Mouse (Mus musculus) CD4-positive, CD25-positive, alpha-beta regulatory T cell, adult 2 months (primary cell): ENCODE data around the gene Taar3.

Source experiments
- DNase-seq: peaks from one replicate; pipeline ENCODE4 v3.0.0-alpha.2; 2012; ENCODE audit warnings: low read depth, low spot score

The Taar3 gene

DNA sequence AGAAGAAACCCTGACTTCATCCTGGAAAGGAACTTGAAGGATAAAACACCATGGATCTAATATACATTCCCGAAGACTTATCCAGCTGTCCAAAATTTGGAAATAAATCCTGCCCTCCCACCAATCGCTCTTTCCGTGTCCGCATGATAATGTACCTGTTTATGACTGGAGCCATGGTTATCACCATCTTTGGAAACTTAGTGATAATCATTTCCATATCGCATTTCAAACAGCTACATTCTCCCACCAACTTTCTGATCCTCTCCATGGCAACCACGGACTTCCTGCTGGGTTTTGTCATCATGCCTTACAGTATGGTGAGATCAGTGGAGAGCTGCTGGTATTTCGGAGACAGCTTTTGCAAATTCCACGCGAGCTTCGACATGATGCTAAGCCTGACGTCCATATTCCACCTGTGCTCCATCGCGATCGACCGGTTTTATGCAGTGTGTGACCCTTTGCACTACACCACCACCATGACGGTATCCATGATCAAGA is at the start of gene Taar3:
TSS of gene Taar3 (plus strand) at position 51 of the 498 bp plus-strand sequence.
- DNase-seq, result no peak

DNA sequence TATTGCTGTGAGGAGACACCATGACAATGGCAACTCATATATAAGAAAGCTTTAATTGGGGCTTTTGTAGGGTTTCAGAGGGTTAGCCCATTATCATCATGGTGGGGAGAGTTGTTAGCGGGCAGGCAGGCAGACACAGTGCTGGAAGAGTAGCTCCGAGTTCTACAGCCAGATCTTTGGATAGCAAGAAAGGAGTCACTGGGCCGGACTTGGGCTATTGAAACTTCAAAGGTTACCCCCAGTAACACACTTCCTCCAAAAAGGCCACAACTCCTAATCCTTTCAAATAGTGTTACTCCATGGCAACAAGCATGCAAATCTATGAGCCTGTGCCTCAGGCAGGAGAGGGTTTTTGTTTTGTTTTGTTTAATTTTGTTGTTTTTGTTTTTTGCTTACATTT is 48.2 kb upstream of the Taar3 start:
- no peak for DNase-seq

DNA sequence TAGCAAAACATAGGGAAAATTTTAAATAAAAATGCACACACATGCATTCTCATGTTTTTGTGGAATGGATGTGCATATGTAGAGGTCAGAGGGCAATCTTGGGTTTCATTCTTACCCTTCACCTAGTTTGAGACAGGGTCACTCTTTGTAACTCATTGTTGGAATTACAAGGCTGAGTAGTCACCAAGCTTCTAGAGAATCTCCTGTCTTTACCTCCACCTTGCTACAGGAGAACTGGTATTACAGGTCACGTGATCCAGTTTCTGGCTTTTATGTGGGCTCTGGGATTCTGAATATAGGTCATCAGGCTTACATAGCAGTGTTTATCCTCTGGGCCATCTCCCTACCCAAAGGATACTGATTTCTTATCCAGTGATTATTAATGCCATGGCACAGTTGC is 43.7 kb upstream of the Taar3 start:
- no peak for DNase-seq

DNA sequence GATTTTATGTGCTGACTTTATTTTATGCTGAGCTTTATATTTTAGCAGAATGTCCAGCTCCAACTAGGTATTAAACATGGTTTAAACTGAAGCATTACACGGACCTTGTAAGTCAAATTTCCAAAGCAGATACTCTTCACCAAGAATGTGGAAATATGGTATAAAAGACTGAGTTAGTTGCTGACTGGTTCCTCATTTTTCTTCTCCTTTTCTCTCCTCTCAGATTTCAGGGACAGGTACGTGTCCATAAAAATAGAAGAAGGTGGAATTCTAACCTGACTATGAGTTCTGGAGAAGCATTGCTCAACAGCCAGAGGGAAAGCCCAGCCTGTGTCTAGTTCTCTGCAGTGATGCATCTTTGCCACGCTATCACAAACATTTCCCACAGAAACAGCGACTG is 29.3 kb upstream of the Taar3 start, which contains the start of gene Taar1:
TSS of gene Taar1 (plus strand) at position 301 of the 400 bp plus-strand sequence.
- DNase-seq, result no peak

DNA sequence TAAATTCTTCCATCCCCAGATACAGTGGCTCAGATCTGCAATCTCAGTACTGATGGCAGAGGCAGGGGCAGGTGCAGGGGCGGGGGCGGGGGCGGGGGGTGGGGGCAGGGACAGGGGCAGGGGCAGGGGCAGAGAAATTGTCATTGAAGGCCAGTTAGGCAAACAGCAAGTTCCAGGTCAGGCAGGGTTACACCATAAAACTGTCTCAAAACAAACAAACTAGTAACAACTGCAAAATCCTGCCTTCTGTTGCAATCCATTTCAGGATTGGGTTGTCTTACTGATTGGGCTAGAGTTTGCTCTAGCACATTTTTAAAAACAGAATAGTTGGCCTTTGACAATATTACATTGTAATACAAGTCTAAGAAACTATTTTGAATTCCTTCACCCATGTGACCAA is 26.9 kb upstream of the Taar3 start:
- no peak for DNase-seq

DNA sequence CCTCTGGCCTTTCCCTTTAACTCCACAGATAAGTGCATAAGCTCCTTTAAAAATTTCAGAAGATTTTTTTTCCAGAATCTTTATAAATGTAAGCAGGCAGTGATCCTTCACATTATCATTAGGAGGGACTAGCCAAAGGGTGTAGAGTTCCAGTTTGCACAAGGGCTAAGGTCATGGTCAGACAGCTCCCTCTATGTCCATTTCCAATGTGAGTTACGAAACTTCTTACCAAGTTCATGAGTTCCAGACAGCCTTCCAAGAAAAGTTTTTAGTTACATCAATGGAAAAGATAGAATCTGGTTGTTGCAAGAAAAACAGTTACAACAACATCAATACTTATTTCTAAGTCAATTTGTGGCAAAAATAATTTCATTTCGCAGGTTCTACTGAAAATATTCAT is 25.4 kb upstream of the Taar3 start:
- DNase-seq, result no peak

DNA sequence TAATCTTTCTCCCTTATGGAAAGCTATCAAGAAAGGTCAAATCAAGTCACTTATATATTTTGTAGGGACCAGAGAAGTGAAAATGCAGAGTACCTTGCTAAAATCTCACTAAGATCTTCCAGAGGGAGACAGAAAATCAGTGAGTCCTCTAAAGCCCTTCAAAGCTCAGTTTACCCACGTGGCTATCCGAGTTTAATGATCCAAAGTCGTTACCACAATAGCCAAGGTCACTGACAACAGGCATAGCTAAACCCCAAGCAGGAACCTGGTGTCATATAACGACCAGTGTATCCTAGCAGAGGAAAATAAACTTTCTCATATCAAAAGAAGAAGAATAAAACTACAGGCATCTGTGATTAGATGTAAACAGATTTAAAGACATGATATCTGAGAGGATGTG is 11.7 kb upstream of the Taar3 start:
- no peak for DNase-seq

DNA sequence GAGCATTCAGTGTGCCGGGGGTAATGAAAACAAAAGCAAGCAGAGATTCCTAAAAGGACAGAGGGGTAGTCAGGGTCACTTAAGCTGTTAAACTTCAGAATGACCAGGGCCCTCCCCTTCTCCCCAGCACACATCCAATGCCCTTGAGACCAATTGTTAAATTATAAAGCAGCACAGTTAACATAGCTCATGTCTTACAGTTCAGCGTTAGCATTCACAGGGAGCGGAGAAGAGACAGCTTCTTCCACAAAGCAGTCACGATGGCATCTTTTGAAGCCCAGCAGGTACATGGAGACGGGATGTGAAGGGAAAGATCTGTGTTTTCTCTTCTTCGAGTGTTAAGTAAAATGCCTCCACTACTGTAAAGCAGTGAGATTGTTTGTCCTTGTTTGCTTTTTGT is 11.0 kb upstream of the Taar3 start, which contains the start of gene Taar2:
TSS of gene Taar2 (plus strand) at position 261 of the 400 bp plus-strand sequence.
- no peak for DNase-seq

DNA sequence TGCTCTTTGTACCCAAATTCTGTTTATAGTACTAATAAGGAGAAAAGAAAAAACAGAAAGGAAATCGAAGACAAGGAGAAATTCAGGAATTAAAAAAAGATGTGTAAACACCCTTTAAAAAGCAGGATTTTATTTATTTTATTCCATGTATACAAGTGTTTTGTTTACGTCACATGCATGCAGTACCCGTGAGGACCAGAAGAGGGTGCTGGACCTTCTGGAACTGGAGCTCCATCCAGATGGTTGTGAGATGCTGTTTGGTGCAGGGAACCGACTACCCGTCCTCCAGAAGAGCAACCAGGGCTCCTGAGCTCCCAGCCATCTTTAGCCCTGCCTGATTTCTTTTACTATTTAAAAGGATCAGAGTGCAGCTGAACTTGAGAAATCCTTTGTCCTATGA is 6.9 kb upstream of the Taar3 start:
- DNase-seq, result peak; percentile 16

DNA sequence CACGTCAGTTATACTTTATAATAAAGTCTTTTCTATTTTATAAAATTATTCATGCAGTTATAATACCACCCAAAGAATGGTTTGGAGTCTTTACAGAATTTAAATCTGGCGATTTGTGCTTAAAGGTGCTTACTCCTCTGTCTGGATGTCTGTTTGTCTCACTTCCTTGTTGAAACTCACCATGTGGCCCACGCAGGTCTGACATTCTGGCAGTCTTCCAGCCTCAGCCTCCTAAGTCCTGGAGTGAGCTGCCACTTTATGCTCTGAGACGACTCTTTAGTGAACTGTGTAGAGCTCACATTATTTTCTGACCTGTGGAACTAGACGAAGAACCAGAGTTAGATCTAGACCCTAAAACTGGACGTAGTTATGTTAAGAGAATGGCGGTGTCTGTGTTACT is 1.3 kb upstream of the Taar3 start:
- DNase-seq, result no peak

DNA sequence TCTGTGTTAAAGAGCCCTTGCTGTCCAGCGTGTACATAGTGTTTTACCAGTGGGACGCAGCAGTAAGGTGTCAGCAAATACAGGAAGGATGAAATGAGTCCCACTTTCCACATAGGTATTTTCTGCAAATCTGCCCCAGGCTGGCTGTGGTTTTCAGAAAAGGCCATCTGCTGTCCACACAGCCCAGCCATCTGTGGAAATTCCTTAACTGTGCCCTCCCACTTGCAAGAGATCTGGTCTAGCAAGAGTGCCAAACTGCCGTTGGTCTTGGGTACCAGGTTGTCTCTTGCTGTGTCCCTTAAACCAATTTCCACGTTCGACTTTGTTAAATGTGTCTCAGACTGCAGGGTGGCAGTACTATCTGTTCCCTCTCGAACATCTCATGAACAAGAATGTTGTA is 2.4 kb downstream of the Taar3 start:
- no peak for DNase-seq

DNA sequence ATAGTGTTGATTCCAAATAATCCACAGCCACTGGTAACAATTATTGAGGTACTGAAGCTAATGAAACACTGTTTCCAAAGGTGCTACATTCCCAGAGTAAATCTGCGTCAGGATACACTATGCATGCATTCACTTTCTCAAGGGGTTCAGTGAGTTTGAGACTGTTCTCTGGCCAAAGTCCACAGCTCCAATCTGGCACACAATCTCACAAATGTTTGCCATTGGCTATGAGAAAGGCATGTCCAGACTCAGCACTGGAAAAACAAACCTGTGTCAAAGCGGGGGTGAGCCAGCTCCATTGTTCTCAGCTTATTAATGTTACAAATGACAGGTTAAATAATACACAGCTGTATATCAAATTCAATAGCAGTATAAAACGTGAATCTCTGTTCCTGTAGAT is 9.7 kb downstream of the Taar3 start:
- DNase-seq, result no peak

DNA sequence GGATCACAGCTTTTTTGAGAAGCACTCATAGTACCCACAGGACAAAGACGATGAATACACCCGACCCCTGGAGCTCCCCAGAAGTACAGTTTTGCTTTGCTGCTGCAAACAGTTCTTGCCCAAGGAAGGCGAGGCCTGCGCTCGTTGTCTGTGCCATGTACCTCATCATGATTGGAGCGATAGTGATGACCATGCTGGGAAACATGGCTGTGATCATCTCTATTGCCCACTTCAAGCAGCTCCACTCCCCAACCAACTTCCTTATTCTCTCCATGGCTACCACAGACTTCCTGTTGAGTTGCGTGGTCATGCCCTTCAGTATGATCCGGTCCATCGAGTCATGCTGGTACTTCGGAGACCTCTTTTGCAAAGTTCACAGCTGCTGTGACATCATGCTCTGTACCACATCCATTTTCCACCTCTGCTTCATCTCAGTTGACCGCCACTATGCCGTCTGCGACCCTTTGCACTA is 11.1 kb downstream of the Taar3 start, which contains the start of gene Taar4:
TSS of gene Taar4 (plus strand) at position 51 of the 472 bp plus-strand sequence.
- no peak for DNase-seq

DNA sequence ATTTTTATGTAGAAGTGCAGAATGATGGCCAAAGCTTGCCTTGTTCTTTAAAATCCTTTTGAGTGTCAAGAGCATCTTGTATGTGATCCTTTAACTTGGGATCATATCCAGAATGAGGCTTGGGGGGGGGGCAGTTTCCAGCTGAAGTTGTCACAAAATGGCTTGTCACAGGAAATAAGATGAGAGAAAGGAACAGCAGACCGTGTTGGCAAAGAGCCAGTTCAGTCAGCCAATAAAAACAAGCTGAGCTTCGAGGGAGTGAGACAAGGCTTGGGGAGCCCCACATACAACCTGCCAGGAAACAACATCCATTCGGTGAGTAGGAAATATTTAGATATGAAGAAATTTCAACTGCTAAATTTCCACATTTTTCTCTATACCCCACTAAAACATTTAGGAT is 14.1 kb downstream of the Taar3 start:
- no peak for DNase-seq

DNA sequence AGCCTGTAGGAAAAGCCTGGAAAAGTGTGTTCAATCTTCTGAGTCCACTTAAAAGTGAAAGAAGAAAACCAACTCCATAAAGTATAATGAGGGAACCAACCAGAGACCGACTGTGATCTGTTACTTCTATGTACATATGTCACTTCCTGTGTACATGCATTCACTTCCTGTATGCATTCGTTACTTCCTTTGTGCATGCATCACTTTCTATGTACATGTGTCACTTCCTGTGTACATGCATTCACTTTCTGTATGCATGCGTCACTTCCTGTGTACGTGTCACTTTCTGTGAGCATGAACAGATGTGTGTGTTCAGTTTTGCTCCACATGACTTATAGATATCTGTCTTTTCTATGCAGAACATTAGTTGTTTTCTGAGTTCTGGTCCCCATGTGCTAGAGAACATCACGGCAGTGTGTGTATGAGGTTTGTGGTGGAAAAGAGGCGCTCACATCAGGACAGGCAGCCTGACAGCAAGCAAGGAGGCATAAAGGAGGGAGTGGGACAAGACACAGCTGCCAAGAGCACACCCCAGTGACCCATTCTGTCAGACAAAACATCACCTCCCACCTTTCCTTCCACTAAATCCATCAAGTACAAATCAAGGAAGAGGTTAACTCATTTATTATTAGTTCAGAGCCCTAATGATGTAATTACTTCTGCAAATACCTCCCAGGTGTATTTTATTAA is 15.7 kb downstream of the Taar3 start:
- DNase-seq, result peak; percentile 1

DNA sequence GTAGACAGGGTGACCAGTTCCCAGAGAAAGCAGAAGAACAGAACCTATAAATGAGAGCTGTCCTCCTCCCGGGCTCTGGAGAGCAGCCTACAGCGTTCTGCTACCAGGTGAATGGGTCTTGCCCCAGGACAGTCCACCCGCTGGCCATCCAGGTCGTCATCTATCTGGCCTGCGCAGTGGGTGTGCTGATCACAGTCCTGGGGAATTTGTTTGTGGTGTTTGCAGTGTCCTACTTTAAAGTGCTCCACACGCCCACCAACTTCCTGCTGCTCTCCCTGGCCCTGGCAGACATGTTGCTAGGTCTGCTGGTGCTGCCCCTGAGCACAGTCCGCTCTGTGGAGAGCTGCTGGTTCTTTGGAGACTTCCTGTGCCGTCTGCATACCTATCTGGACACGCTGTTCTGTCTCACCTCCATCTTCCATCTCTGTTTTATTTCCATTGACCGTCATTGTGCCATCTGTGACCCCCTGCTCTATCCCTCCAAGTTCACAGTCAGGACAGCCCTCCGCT is 21.4 kb downstream of the Taar3 start, which contains the start of gene Taar5:
TSS of gene Taar5 (plus strand) at position 51 of the 510 bp plus-strand sequence.
- no peak for DNase-seq

DNA sequence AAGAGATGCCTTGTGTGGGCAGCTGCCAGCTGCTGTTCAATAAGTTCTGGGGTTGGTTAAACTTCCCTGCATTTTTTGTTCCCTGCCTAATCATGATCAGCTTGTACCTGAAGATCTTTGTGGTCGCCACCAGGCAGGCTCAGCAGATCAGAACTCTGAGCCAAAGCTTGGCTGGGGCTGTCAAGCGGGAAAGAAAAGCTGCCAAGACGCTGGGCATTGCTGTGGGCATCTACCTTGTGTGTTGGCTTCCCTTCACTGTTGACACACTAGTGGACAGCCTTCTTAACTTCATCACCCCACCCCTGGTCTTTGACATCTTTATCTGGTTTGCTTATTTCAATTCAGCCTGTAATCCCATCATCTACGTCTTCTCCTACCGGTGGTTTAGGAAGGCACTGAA is 21.9 kb downstream of the Taar3 start:
- DNase-seq, result no peak

DNA sequence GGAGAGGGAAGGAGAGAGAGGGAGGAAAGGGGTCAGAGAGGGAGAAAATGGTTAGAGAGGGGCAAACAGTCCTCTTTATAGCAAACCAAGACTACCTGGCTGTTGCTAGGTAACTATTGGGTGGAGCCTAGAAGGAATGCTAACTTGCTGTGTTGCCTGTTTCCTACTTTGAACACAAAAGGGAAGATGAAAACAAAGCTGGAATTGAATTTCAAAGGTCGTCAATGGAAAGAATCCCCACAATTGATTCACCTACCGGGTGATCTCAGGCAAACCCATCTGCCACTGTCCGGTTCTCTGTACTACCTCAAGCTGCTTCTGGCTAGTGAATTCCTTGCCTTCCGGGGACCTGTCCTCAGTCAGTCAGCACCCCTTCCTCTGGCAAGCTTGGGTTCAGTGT is 28.6 kb downstream of the Taar3 start:
- no peak for DNase-seq

DNA sequence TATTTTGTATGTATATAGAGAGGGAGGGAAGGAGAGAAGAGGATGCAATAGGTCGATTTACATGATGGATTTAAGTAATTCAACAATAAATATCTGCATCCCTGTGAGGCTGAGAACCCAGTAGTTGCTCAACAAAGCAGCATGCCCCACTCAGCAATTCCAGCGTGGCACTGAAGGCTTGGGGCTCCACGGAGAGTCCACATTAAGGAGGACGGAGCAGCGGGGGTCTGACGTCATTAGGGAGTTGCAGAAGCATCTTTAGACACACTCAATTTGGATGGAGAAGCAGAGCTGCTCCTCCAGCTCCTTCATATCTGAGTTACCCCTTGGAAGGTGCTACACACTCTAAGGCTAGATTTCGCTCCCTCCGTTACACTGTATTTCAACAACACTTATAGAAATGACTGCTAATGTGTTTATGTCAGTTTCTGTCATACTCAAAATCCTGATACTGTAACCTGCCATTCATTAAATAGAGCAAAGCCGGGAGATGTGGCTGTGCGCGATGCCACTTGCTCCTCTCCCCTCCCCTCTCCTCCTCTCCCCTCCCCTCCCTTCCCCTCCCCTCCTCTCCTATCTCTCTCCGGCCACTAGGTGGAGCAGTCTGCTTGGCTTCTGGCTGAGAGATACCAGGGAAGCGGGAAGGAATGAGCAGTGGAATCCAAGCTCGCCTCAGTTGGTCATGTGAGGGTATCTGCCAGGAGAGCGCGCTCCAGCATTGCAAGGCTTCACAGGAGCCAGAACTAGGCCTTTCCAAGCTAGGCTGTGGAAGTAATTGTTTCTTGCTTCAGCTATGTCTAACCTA is 29.7 kb downstream of the Taar3 start:
- DNase-seq, result peak; percentile 37

DNA sequence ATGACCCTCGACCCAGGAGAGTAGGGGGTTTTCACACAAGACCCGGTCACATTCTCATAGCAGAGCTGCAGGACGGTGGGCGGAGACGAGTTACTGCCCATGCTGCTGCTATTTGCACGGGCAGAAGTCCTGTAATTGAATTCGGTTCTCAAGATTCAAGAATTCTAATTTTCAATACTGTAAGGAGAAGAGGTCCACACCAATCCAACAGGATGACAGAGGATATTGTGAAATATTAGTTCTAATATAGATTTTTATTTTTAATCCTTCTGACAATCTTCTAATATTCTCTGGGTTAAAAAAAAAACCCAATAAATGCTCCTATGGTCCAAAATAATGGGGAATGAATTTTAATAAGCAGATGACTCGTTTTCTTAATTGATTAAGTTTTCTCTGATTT is 36.2 kb downstream of the Taar3 start, which contains the start of gene Taar6:
TSS of gene Taar6 (minus strand) at position 101 of the 400 bp plus-strand sequence.
- no peak for DNase-seq

DNA sequence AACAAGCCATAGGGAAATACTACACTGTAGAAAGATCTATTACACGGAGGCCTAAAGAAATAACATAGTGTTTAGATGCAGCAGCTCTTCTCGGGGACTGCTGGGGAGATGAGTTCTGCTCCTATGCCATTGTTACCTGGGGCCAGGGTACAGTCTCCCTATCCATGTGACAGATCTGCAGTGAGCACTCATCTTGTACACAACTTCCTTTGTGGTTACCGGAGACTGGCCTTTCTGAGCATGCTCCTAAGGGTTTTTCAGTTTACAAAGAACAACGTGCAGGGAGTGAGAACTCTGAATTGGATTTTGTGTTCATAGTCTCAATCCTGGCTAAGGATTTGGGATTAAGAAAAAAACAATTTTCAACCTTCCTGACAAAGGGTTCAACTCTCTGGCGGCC is 37.1 kb downstream of the Taar3 start:
- DNase-seq, result no peak

DNA sequence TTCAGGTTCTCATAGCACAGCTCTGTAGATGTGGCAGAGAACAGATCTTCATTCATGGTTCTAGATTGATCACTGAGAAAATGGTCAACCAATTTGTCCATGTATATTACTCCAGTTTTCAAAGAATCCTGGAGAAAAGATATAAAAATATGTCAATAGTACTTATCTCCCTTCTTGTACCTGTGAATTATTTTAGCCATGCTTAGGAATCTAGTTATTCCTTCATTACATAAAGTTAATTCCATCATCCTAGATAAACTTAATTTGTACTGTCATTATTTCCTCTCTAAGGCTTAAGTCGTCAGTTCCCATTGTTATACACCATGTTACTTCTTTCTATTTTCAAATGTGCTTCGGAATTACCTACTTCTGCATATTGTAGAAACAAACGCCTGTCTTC is 44.0 kb downstream of the Taar3 start, which contains the start of gene Taar7a:
TSS of gene Taar7a (minus strand) at position 101 of the 400 bp plus-strand sequence.
- DNase-seq, result no peak
